Comparison of ENCODE assay signal across 12 mouse cellular contexts in the genomic region with DNA sequence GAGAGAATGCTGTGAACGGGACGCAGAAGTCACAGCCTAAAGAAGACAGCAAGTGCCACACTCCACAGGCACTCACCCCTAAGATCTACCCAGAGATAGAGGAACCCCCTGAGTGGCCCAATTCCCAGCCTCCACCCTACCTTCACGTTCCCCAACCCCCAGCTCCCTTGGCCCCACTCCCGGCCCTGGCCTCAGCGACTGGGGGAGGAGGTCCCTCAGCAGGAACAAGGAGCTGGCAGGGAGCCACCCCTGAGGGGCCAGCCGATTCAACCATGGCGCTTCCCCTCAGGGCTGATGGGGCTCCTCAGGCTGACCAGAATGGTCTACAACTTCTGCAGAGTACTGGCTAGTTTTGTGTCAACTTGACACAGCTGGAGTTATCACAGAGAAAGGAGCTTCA.
DNase-seq lines count a peak whose midpoint lies in the region; ATAC-seq lines count a peak whose summit lies in the region.
"Had no signal": no experiment of that assay in that cellular context is flagged by ENCODE, and none has a peak within 500 bp of the region (broad histone marks: within the 10 kb centered on the region; RNA-seq: fewer than 3 reads in every experiment).

No protein-coding gene starts in this region.

- H3K4me3 ChIP-seq in liver, embryonic 12.5 days: no peak overlapping the region
- H3K4me3 ChIP-seq: forebrain, embryonic 13.5 days; stomach, embryonic 15.5 days had no signal

- no peak overlapping the region for H3K4me2 ChIP-seq in liver, embryonic 12.5 days
- H3K4me2 ChIP-seq: forebrain, embryonic 13.5 days; liver, embryonic 11.5 days; stomach, embryonic 15.5 days had no signal

- no peaks in the 10 kb centered on the region; the same call in 1 of the 2 replicates for H3K9me3 ChIP-seq in liver, embryonic 12.5 days (replicated peaks)

- no peak for ATAC-seq in liver, embryonic 12.5 days
- ATAC-seq: forebrain, embryonic 13.5 days; inflammation-experienced regulatory T-cells, adult 6 months had no signal

- DNase-seq in adrenal gland, postnatal 10 days: peak; percentile 29
- no peak for DNase-seq in adrenal gland, adult 18-20 months (ENCODE audit: low spot score in 2 of 2)
- DNase-seq in gastrocnemius, postnatal 14 days: peak; percentile 6
- DNase-seq in gastrocnemius, adult 8-10 months (ENCODE audit: low spot score in 2 of 2): no peak
- peak; percentile 12 for DNase-seq in liver
- DNase-seq in urinary bladder, postnatal 4 days (ENCODE audit: low spot score in 2 of 2): peak; percentile 18 to 60
- no peak for DNase-seq in urinary bladder, postnatal 14 days (ENCODE audit: low spot score)

- intact Hi-C loops in gastrocnemius, postnatal 14 days (cut with DNase I; ENCODE audit: low total_unique reads): no loop called here

- WGBS in liver, embryonic 12.5 days (ENCODE audit: insufficient replicate concordance): 57% methylated on average over 7 of the region's 7 CpGs

- no peaks in the 10 kb centered on the region for H3K4me1 ChIP-seq in liver, embryonic 12.5 days
- H3K4me1 ChIP-seq: stomach, embryonic 15.5 days had no signal

- H3K27ac ChIP-seq in liver, embryonic 12.5 days: no peak overlapping the region
- H3K27ac ChIP-seq: forebrain, embryonic 13.5 days; stomach, embryonic 15.5 days had no signal

- H3K27me3 ChIP-seq in liver, embryonic 12.5 days (replicated peaks): no peaks in the 10 kb centered on the region
- H3K27me3 ChIP-seq: forebrain, embryonic 13.5 days; stomach, embryonic 15.5 days had no signal

- H3K9ac ChIP-seq in liver, embryonic 12.5 days: no peak overlapping the region
- H3K9ac ChIP-seq: forebrain, embryonic 13.5 days; stomach, embryonic 15.5 days had no signal

- H3K36me3 ChIP-seq in liver, embryonic 12.5 days: peaks cover 13% of the 10 kb centered on the region

Comparison
In these comparisons a context has a peak if more than half of its experiments do, and no peak if none do; other contexts are left out.
1. DNase-seq: peak in adrenal gland, postnatal 10 days (single experiment), gastrocnemius, postnatal 14 days (single experiment), liver (single experiment) and urinary bladder, postnatal 4 days (2 of 2); none in adrenal gland, adult 18-20 months (0 of 2), gastrocnemius, adult 8-10 months (0 of 2) and urinary bladder, postnatal 14 days (single experiment).